Comparison of ENCODE assay signal across 26 mouse cellular contexts in genomic region chr2:63850033-63850432, GRCm38 (mm10).
DNase-seq lines count a peak whose midpoint lies in the region; ATAC-seq and TF ChIP-seq lines count a peak whose summit lies in the region.
"Had no signal": no experiment of that assay in that cellular context is flagged by ENCODE, and none has a peak within 500 bp of the region (broad histone marks: within the 10 kb centered on the region; RNA-seq: fewer than 3 reads in every experiment).

No protein-coding gene starts in this region.

- TF ChIP-seq POLR2A in brain, embryonic 14.5 days (IDR thresholded peaks at IDR 0.05; ENCODE audit: borderline replicate concordance, extremely low read depth, insufficient read depth, insufficient read length, poor library complexity, severe bottlenecking), result no peak

- ATAC-seq in hindbrain, embryonic 15.5 days (ENCODE audit: low FRiP score, low read depth), result 0 out of 2 replicates have a peak, but pooled peaks have one; percentile 59
- ATAC-seq in midbrain, embryonic 16.5 days, result peak; percentile 73
- ATAC-seq in midbrain, embryonic 11.5 days (ENCODE audit: low FRiP score), result no peak
- ATAC-seq: CD4-positive, CD25-positive, alpha-beta regulatory T cell, adult 4 months; forebrain, embryonic 15.5 days; intestine, embryonic 15.5 days had no signal

- H3K4me3 ChIP-seq in hindbrain, embryonic 15.5 days, result no peak overlapping the region
- H3K4me3 ChIP-seq in hindbrain, embryonic 10.5 days, result no peak overlapping the region
- no peak overlapping the region for H3K4me3 ChIP-seq in midbrain, embryonic 16.5 days (ENCODE audit: low read depth, low read length)
- no peak overlapping the region for H3K4me3 ChIP-seq in midbrain, embryonic 11.5 days (ENCODE audit: low read depth, low read length)
- H3K4me3 ChIP-seq: embryonic facial prominence, embryonic 10.5 days; embryonic facial prominence, embryonic 13.5 days; erythroblast, embryonic 14.5 days; forebrain, embryonic 12.5 days; forebrain, embryonic 15.5 days; heart, embryonic 12.5 days; heart, embryonic 15.5 days; intestine, embryonic 15.5 days had no signal

- no peaks in the 10 kb centered on the region for H3K36me3 ChIP-seq in hindbrain, embryonic 15.5 days
- no peaks in the 10 kb centered on the region for H3K36me3 ChIP-seq in hindbrain, embryonic 10.5 days
- H3K36me3 ChIP-seq in midbrain, embryonic 16.5 days (ENCODE audit: control insufficient read depth, insufficient read depth, low read length), result no peaks in the 10 kb centered on the region
- H3K36me3 ChIP-seq in midbrain, embryonic 11.5 days (ENCODE audit: control insufficient read depth, insufficient read depth, low read length), result no peaks in the 10 kb centered on the region
- H3K36me3 ChIP-seq: embryonic facial prominence, embryonic 10.5 days; embryonic facial prominence, embryonic 13.5 days; forebrain, embryonic 12.5 days; forebrain, embryonic 15.5 days; heart, embryonic 12.5 days; heart, embryonic 15.5 days; intestine, embryonic 15.5 days had no signal

- no peak overlapping the region for H3K9ac ChIP-seq in hindbrain, embryonic 15.5 days
- H3K9ac ChIP-seq in midbrain, embryonic 16.5 days (ENCODE audit: low read depth, low read length), result no peak overlapping the region
- no peak overlapping the region for H3K9ac ChIP-seq in midbrain, embryonic 11.5 days (ENCODE audit: low read length)
- H3K9ac ChIP-seq: embryonic facial prominence, embryonic 13.5 days; forebrain, embryonic 12.5 days; forebrain, embryonic 15.5 days; heart, embryonic 12.5 days; heart, embryonic 15.5 days; intestine, embryonic 15.5 days had no signal

- no peaks in the 10 kb centered on the region for H3K4me1 ChIP-seq in hindbrain, embryonic 15.5 days (replicated peaks)
- peaks cover 9% of the 10 kb centered on the region; the same call in 1 of the 2 replicates for H3K4me1 ChIP-seq in hindbrain, embryonic 10.5 days (replicated peaks)
- no peaks in the 10 kb centered on the region; the same call in 1 of the 2 replicates for H3K4me1 ChIP-seq in midbrain, embryonic 16.5 days (ENCODE audit: control insufficient read depth, insufficient read depth, low read length)
- H3K4me1 ChIP-seq in midbrain, embryonic 11.5 days (ENCODE audit: control insufficient read depth, insufficient read depth, low read length), result no peaks in the 10 kb centered on the region
- H3K4me1 ChIP-seq: intestine, embryonic 15.5 days had no signal

- no peaks in the 10 kb centered on the region for H3K27me3 ChIP-seq in hindbrain, embryonic 15.5 days
- no peaks in the 10 kb centered on the region for H3K27me3 ChIP-seq in hindbrain, embryonic 10.5 days (ENCODE audit: insufficient read depth, poor library complexity, severe bottlenecking)
- H3K27me3 ChIP-seq in midbrain, embryonic 16.5 days (ENCODE audit: control insufficient read depth, insufficient read depth, low read depth, low read length), result no peaks in the 10 kb centered on the region
- H3K27me3 ChIP-seq in midbrain, embryonic 11.5 days (ENCODE audit: control insufficient read depth, insufficient read depth, low read length), result no peaks in the 10 kb centered on the region
- H3K27me3 ChIP-seq: embryonic facial prominence, embryonic 13.5 days; heart, embryonic 12.5 days; heart, embryonic 15.5 days; intestine, embryonic 15.5 days had no signal

- WGBS in hindbrain, embryonic 15.5 days, result 62% methylated on average over 5 of the region's 5 CpGs
- 86% methylated on average over 5 of the region's 5 CpGs for WGBS in hindbrain, embryonic 10.5 days
- 62% methylated on average over 5 of the region's 5 CpGs for WGBS in midbrain, embryonic 16.5 days
- WGBS in midbrain, embryonic 11.5 days, result 84% methylated on average over 5 of the region's 5 CpGs

- H3K27ac ChIP-seq in hindbrain, embryonic 15.5 days (replicated peaks), result no peak overlapping the region
- H3K27ac ChIP-seq in hindbrain, embryonic 10.5 days, result no peak overlapping the region
- H3K27ac ChIP-seq in midbrain, embryonic 16.5 days (ENCODE audit: low read length), result no peak overlapping the region
- no peak overlapping the region for H3K27ac ChIP-seq in midbrain, embryonic 11.5 days (ENCODE audit: low read depth, low read length)
- H3K27ac ChIP-seq: embryonic facial prominence, embryonic 10.5 days; embryonic facial prominence, embryonic 13.5 days; forebrain, embryonic 12.5 days; forebrain, embryonic 15.5 days; heart, embryonic 15.5 days; intestine, embryonic 15.5 days had no signal

- H3K4me2 ChIP-seq in hindbrain, embryonic 15.5 days, result no peak overlapping the region
- H3K4me2 ChIP-seq in midbrain, embryonic 16.5 days (ENCODE audit: low read length), result no peak overlapping the region
- H3K4me2 ChIP-seq in midbrain, embryonic 11.5 days, result no peak overlapping the region
- H3K4me2 ChIP-seq: embryonic facial prominence, embryonic 13.5 days; forebrain, embryonic 12.5 days; forebrain, embryonic 15.5 days; heart, embryonic 12.5 days; heart, embryonic 15.5 days; intestine, embryonic 15.5 days had no signal

- H3K9me3 ChIP-seq in hindbrain, embryonic 15.5 days, result no peaks in the 10 kb centered on the region
- H3K9me3 ChIP-seq in hindbrain, embryonic 10.5 days, result no peaks in the 10 kb centered on the region
- 0 out of 2 replicates have a peak, but pooled peaks cover 2% of the 10 kb centered on the region for H3K9me3 ChIP-seq in midbrain, embryonic 16.5 days (replicated peaks; ENCODE audit: control insufficient read depth, low read length, poor library complexity, severe bottlenecking)
- no peaks in the 10 kb centered on the region for H3K9me3 ChIP-seq in midbrain, embryonic 11.5 days (ENCODE audit: control insufficient read depth, low read length)
- H3K9me3 ChIP-seq: embryonic facial prominence, embryonic 10.5 days; embryonic facial prominence, embryonic 13.5 days; forebrain, embryonic 12.5 days; forebrain, embryonic 15.5 days; heart, embryonic 12.5 days; heart, embryonic 15.5 days; intestine, embryonic 15.5 days had no signal

- no peak for TF ChIP-seq CTCF in brain, embryonic 14.5 days (IDR thresholded peaks at IDR 0.05; ENCODE audit: borderline replicate concordance, extremely low read depth, insufficient read depth, insufficient read length)

- DNase-seq in hindbrain, embryonic 10.5 days (ENCODE audit: low spot score), result no peak
- DNase-seq in midbrain, embryonic 11.5 days (ENCODE audit: low spot score, missing footprints), result no peak
- peak; percentile 40 for DNase-seq in brain, embryonic 14.5 days (ENCODE audit: low read depth)
- no peak for DNase-seq in heart, postnatal 4 days
- DNase-seq: adrenal gland, adult 2 months; adrenal gland, postnatal 14 days; cerebellum, adult 11-12 months; cerebellum, adult 8-10 months; cerebellum, postnatal 10 days; cerebellum, postnatal 36 days; embryo, embryonic 11 days; gastrocnemius, postnatal 25 days; heart, adult 18-20 months; heart, postnatal 10 days; heart, postnatal 36 days had no signal
